ENCODE assay signal across 8 mouse cellular contexts in genomic region chr1:165705868-165706348, GRCm38 (mm10). TPM values are rescaled to one million over a fixed set of nuclear protein-coding genes. Genes with fewer than 3 reads are reported as not detected.
DNase-seq lines count a peak whose midpoint lies in the region; ATAC-seq and TF ChIP-seq lines count a peak whose summit lies in the region.

No protein-coding gene starts in this region.

- TF ChIP-seq CTCF in kidney, postnatal 0 days (IDR thresholded peaks at IDR 0.05; ENCODE audit: low read depth): no peak
- no peak for TF ChIP-seq CTCF in bone marrow, adult 2 months (IDR thresholded peaks at IDR 0.05; ENCODE audit: control insufficient read depth, insufficient read depth, low read length)
- TF ChIP-seq CTCF in left cerebral cortex, adult 2 months (IDR thresholded peaks at IDR 0.05): no peak

- peaks cover 46% of the 10 kb centered on the region for H3K4me1 ChIP-seq in kidney, postnatal 0 days (replicated peaks; ENCODE audit: insufficient read depth, low read length)
- peaks cover 6% of the 10 kb centered on the region for H3K4me1 ChIP-seq in bone marrow, adult 2 months (ENCODE audit: control insufficient read depth, insufficient read depth, low read length)
- peaks cover 68% of the 10 kb centered on the region for H3K4me1 ChIP-seq in intestine, embryonic 14.5 days (replicated peaks; ENCODE audit: control insufficient read depth, insufficient read depth, low read length)
- peaks cover 42% of the 10 kb centered on the region for H3K4me1 ChIP-seq in stomach, embryonic 14.5 days (ENCODE audit: control insufficient read depth, insufficient read depth, low read length)

- no peaks in the 10 kb centered on the region for H3K27me3 ChIP-seq in kidney, postnatal 0 days (ENCODE audit: insufficient read depth, low read length)
- no peaks in the 10 kb centered on the region for H3K27me3 ChIP-seq in intestine, embryonic 14.5 days (replicated peaks; ENCODE audit: control insufficient read depth, insufficient read depth, low read length)
- no peaks in the 10 kb centered on the region for H3K27me3 ChIP-seq in stomach, embryonic 14.5 days (ENCODE audit: control insufficient read depth, insufficient read depth, low read length)

- WGBS in kidney, postnatal 0 days: 70% methylated on average over 7 of the region's 7 CpGs
- WGBS in bone marrow, adult 2 months: 11% methylated on average over 7 of the region's 7 CpGs
- WGBS in intestine, embryonic 14.5 days: 83% methylated on average over 7 of the region's 7 CpGs
- WGBS in stomach, embryonic 14.5 days: 79% methylated on average over 7 of the region's 7 CpGs

- no peak for DNase-seq in kidney, postnatal 0 days (ENCODE audit: low spot score)
- DNase-seq in kidney, adult 11 months: no peak
- DNase-seq in intestine, embryonic 14.5 days (ENCODE audit: low spot score): no peak
- no peak for DNase-seq in right cerebral cortex, postnatal 10 days (ENCODE audit: low spot score in 2 of 2)
- DNase-seq in right cerebral cortex, adult 2 months (ENCODE audit: low spot score in 2 of 2): no peak
- no peak for DNase-seq in left cerebral cortex, adult 2 months (ENCODE audit: extremely low spot score in 1 of 2, low spot score in 2 of 2)

- peak overlapping the region; percentile 82 for H3K4me3 ChIP-seq in kidney, postnatal 0 days (replicated peaks; ENCODE audit: low read depth, low read length)
- peak overlapping the region; percentile 98 for H3K4me3 ChIP-seq in bone marrow, adult 2 months (replicated peaks; ENCODE audit: control insufficient read depth, low read depth, low read length)
- H3K4me3 ChIP-seq in intestine, embryonic 14.5 days (ENCODE audit: low read depth, low read length): peak overlapping the region; percentile 77; the same call in 1 of the 2 replicates
- H3K4me3 ChIP-seq in stomach, embryonic 14.5 days (ENCODE audit: low read depth, low read length): peak overlapping the region; percentile 87; the same call in 1 of the 2 replicates
- no peak overlapping the region for H3K4me3 ChIP-seq in left cerebral cortex, adult 2 months

- no peak for TF ChIP-seq POLR2A in bone marrow, adult 2 months (IDR thresholded peaks at IDR 0.05; ENCODE audit: borderline replicate concordance, control insufficient read depth, low read depth, low read length)

- H3K4me2 ChIP-seq in kidney, postnatal 0 days (ENCODE audit: low read length): peak overlapping the region; percentile 93
- peak overlapping the region; percentile 82 for H3K4me2 ChIP-seq in intestine, embryonic 14.5 days (ENCODE audit: low read length)
- H3K4me2 ChIP-seq in stomach, embryonic 14.5 days (replicated peaks; ENCODE audit: low read depth, low read length): peak overlapping the region; percentile 74

- H3K36me3 ChIP-seq in kidney, postnatal 0 days (ENCODE audit: insufficient read depth, low read length): no peaks in the 10 kb centered on the region
- no peaks in the 10 kb centered on the region for H3K36me3 ChIP-seq in intestine, embryonic 14.5 days (ENCODE audit: control insufficient read depth, insufficient read depth, low read length)
- no peaks in the 10 kb centered on the region for H3K36me3 ChIP-seq in stomach, embryonic 14.5 days (ENCODE audit: control insufficient read depth, insufficient read depth, low read length)

- ATAC-seq in kidney, postnatal 0 days (replicated peaks; ENCODE audit: low FRiP score, low read depth): no peak
- ATAC-seq in intestine, embryonic 14.5 days (replicated peaks; ENCODE audit: low FRiP score, low TSS enrichment, low read depth): no peak
- ATAC-seq in stomach, embryonic 14.5 days (ENCODE audit: insufficient number of reproducible peaks, insufficient read depth, low FRiP score, low read depth): no peak

- H3K9me3 ChIP-seq in kidney, postnatal 0 days (replicated peaks; ENCODE audit: low read length): no peaks in the 10 kb centered on the region
- H3K9me3 ChIP-seq in intestine, embryonic 14.5 days (ENCODE audit: control insufficient read depth, low read length): no peaks in the 10 kb centered on the region
- no peaks in the 10 kb centered on the region for H3K9me3 ChIP-seq in stomach, embryonic 14.5 days (ENCODE audit: control insufficient read depth, low read depth, low read length)

- intact Hi-C loops in left cerebral cortex, adult 2 months (cut with DNase I): no loop called here

- peak overlapping the region; percentile 83; the same call in 1 of the 2 replicates for H3K9ac ChIP-seq in kidney, postnatal 0 days (ENCODE audit: low read depth, low read length)
- H3K9ac ChIP-seq in intestine, embryonic 14.5 days (ENCODE audit: low read length): no peak overlapping the region
- H3K9ac ChIP-seq in stomach, embryonic 14.5 days (replicated peaks; ENCODE audit: low read depth, low read length): peak overlapping the region; percentile 14; the same call in 1 of the 2 replicates

- 0 out of 2 replicates have a peak overlapping the region, but pooled peaks have one; percentile 91 for H3K27ac ChIP-seq in kidney, postnatal 0 days
- peak overlapping the region; percentile 99 for H3K27ac ChIP-seq in bone marrow, adult 2 months (ENCODE audit: control insufficient read depth, insufficient read depth, low read depth, low read length, poor library complexity)
- no peak overlapping the region for H3K27ac ChIP-seq in intestine, embryonic 14.5 days (ENCODE audit: low read depth)
- H3K27ac ChIP-seq in stomach, embryonic 14.5 days (ENCODE audit: low read length): no peak overlapping the region
- H3K27ac ChIP-seq in left cerebral cortex, adult 2 months: no peak overlapping the region; the same call in 1 of the 2 replicates

RNA-seq across cellular contexts. Expression of gene Rcsd1, which starts 3.6 kb away (rescaled TPM):
- 53.7 and 57.5 TPM in 2 replicates for polyA plus RNA-seq in kidney, postnatal 0 days (2015; fragmentation: Nextera tagmentation; extraction: Ambion mirVana)
- 51.6 and 119 TPM in 2 replicates for polyA plus RNA-seq in bone marrow, adult 2 months (2011; ENCODE audit: insufficient read depth, insufficient read length, low replicate concordance, missing spikeins)
- 29.1 and 31.4 TPM in 2 replicates for polyA plus RNA-seq in intestine, embryonic 14.5 days (2014; fragmentation: Nextera tagmentation; extraction: Ambion mirVana)
- polyA plus RNA-seq in stomach, embryonic 14.5 days (2014; fragmentation: Nextera tagmentation; extraction: Ambion mirVana): 37.2 and 44.0 TPM in 2 replicates
- 1 to 10 TPM; 4.9 to 5.8 TPM for total RNA-seq in left cerebral cortex, adult 2 months (2021)

RNA-seq across cellular contexts. Expression of gene Creg1, which starts 57.6 kb away (rescaled TPM):
- 89.9 and 90.2 TPM in 2 replicates for polyA plus RNA-seq in kidney, postnatal 0 days (2015; fragmentation: Nextera tagmentation; extraction: Ambion mirVana)
- polyA plus RNA-seq in bone marrow, adult 2 months (2011; ENCODE audit: insufficient read depth, insufficient read length, low replicate concordance, missing spikeins): 288 and 312 TPM in 2 replicates
- polyA plus RNA-seq in intestine, embryonic 14.5 days (2014; fragmentation: Nextera tagmentation; extraction: Ambion mirVana): 78.7 and 81.2 TPM in 2 replicates
- polyA plus RNA-seq in stomach, embryonic 14.5 days (2014; fragmentation: Nextera tagmentation; extraction: Ambion mirVana): 62.0 and 63.4 TPM in 2 replicates
- 10 to 100 TPM; 24.8 to 29.0 TPM for total RNA-seq in left cerebral cortex, adult 2 months (2021)

Comparison
In these comparisons a context has a peak if more than half of its experiments do, and no peak if none do; other contexts are left out.
1. H3K27ac ChIP-seq: peak in kidney, postnatal 0 days (single experiment) and bone marrow, adult 2 months (single experiment); none in intestine, embryonic 14.5 days (single experiment), stomach, embryonic 14.5 days (single experiment) and left cerebral cortex, adult 2 months (single experiment).
2. Peak in every context shown above with its lines, with median percentiles within 50 percentile points of each other: H3K4me2 ChIP-seq.